Mouse (Mus musculus): Measurements from ENCODE around the gene Srsf9. TPM values are rescaled to one million over a fixed set of nuclear protein-coding genes. Genes with fewer than 3 reads are reported as not detected.
"Not testable (repeated sequence)": the region's sequence is repeated elsewhere in the genome, so short reads cannot be mapped to it uniquely, and the experiment has no call there.

Srsf9 gene
- polyA plus RNA-seq, 1 experiment from 2014 or later: 275 TPM

- Histone ChIP-seq H3K9ac (ENCODE audit: low read depth, low read length) (peak overlapping the region; percentile 91), H3K4me2 (peak overlapping the region; percentile 77), H3K27me3 (replicated peaks; ENCODE audit: control insufficient read depth, insufficient read depth, low read length) (no peaks in the 10 kb centered on the region), H3K4me1 (replicated peaks; ENCODE audit: control insufficient read depth, insufficient read depth, low read length) (peaks cover 39% of the 10 kb centered on the region), H3K4me3 (ENCODE audit: low read depth, low read length) (peak overlapping the region; percentile 92), H3K9me3 (ENCODE audit: control insufficient read depth, low read length) (no peaks in the 10 kb centered on the region), H3K36me3 (ENCODE audit: control insufficient read depth, insufficient read depth, low read length) (peaks cover 19% of the 10 kb centered on the region), H3K27ac (ENCODE audit: low read depth, low read length) (peak overlapping the region; percentile 89)
- DNase-seq (ENCODE audit: low spot score): peak; percentile 65
- ATAC-seq (replicated peaks; ENCODE audit: low FRiP score): no peak
- WGBS: under 1% methylated on average over 46 of the region's 46 CpGs
Observed at GRCm38 (mm10) chr5:115300035-115300744, 26.8 kb upstream of the Srsf9 start.

DNA sequence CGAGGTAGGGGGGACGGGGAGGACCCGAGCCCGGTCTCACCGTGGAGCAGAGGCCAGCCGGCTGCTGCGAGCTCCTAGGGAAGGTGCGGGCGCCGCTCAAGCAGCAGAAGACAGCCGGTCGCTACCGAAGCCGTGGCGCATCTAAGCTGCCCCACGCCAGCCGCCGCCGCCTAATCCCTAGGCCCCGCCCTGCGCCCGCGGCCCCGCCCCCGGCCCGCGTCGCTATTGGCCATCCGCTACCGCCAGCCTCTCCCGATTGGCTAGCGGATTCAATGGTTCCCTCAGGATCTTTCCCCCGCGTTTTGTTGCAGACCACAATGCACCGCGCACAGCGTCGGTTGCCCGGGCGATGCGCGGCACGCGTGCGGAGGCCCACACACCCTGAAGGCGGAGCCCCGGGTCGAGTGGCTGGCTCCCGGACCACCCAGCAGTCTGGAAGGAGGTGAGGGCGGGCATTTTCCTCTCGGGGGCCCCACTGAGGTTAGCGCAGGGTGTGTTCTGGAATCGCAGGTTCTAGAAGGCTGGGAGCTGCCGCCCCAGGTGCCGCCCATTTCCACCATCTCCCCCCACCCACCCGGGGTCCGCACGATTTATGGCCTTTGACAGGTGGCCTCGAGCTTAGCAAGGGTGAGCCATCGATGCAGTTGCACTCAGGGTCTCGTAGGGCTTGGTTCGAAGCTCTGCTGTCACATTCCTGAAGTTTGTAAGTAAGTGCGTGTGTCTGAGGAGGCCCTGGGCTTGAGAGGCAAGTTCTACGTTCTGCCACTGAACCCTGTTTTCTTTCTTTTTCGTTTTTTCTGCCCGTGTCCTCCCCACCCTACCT is 26.0 kb upstream of the Srsf9 start, which contains the start of gene Dynll1:
TSS of gene Dynll1 (minus strand) at position 208 of the 823 bp plus-strand sequence.
- Histone ChIP-seq H3K4me1 (replicated peaks; ENCODE audit: control insufficient read depth, insufficient read depth, low read length) (peaks cover 38% of the 10 kb centered on the region), H3K9ac (ENCODE audit: low read depth, low read length) (peak within 1 kb of the TSS; percentile 91), H3K27me3 (replicated peaks; ENCODE audit: control insufficient read depth, insufficient read depth, low read length) (no peaks in the 10 kb centered on the region), H3K9me3 (ENCODE audit: control insufficient read depth, low read length) (no peaks in the 10 kb centered on the region), H3K27ac (ENCODE audit: low read depth, low read length) (peak within 1 kb of the TSS; percentile 89), H3K36me3 (ENCODE audit: control insufficient read depth, insufficient read depth, low read length) (peaks cover 18% of the 10 kb centered on the region), H3K4me2 (peak within 1 kb of the TSS; percentile 94), H3K4me3 (ENCODE audit: low read depth, low read length) (peak within 1 kb of the TSS; percentile 92)
- WGBS: under 1% methylated on average over 66 of the region's 66 CpGs
- ATAC-seq (replicated peaks; ENCODE audit: low FRiP score): peak; percentile 96
- DNase-seq (ENCODE audit: low spot score): peak; percentile 100

- H3K9ac ChIP-seq (ENCODE audit: low read depth, low read length): peak overlapping the region; percentile 78
- no peaks in the 10 kb centered on the region for H3K27me3 ChIP-seq (replicated peaks; ENCODE audit: control insufficient read depth, insufficient read depth, low read length)
- 33% methylated on average over 13 of the region's 13 CpGs for WGBS
- H3K36me3 ChIP-seq (ENCODE audit: control insufficient read depth, insufficient read depth, low read length): peaks cover 13% of the 10 kb centered on the region
- no peak for ATAC-seq (replicated peaks; ENCODE audit: low FRiP score)
- peaks cover 32% of the 10 kb centered on the region for H3K4me1 ChIP-seq (replicated peaks; ENCODE audit: control insufficient read depth, insufficient read depth, low read length)
- H3K4me2 ChIP-seq: peak overlapping the region; percentile 94
- no peaks in the 10 kb centered on the region for H3K9me3 ChIP-seq (ENCODE audit: control insufficient read depth, low read length)
- H3K27ac ChIP-seq (ENCODE audit: low read depth, low read length): peak overlapping the region; percentile 81
- H3K4me3 ChIP-seq (ENCODE audit: low read depth, low read length): peak overlapping the region; percentile 92
- no peak for DNase-seq (ENCODE audit: low spot score)
Observed at GRCm38 (mm10) chr5:115301615-115302014, 25.4 kb upstream of the Srsf9 start.

DNA sequence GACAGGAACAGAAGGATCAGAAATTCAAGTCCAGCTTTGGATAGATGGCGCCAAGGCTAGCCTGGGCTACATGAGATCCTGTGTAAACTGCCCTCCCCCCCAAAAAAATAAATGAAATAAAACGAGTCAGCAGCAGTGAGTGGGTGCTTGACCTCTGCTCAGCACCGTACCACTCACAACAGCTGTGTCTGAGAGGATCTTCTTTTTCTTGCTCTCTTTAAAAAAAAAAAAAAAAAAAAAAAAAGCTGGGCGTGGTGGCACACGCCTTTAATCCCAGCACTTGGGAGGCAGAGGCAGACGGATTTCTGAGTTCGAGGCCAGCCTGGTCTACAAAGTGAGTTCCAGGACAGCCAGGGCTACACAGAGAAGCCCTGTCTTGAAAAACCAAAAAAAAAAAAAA is 24.8 kb upstream of the Srsf9 start:
- not testable (repeated sequence) for H3K36me3 ChIP-seq (ENCODE audit: control insufficient read depth, insufficient read depth, low read length); DNase-seq (ENCODE audit: low spot score); H3K9ac ChIP-seq (ENCODE audit: low read depth, low read length); H3K4me3 ChIP-seq (ENCODE audit: low read depth, low read length); ATAC-seq (replicated peaks; ENCODE audit: low FRiP score); H3K27ac ChIP-seq (ENCODE audit: low read depth, low read length); H3K27me3 ChIP-seq (replicated peaks; ENCODE audit: control insufficient read depth, insufficient read depth, low read length); H3K9me3 ChIP-seq (ENCODE audit: control insufficient read depth, low read length)
- 75% methylated on average over 5 of the region's 7 CpGs for WGBS
- H3K4me1 ChIP-seq (replicated peaks; ENCODE audit: control insufficient read depth, insufficient read depth, low read length): peaks cover 27% of the 10 kb centered on the region
- H3K4me2 ChIP-seq: peak overlapping the region; percentile 94; the same call in 1 of the 2 replicates

- Histone ChIP-seq H3K4me2 (peak overlapping the region; percentile 46), H3K4me1 (replicated peaks; ENCODE audit: control insufficient read depth, insufficient read depth, low read length) (peaks cover 30% of the 10 kb centered on the region), H3K9me3 (ENCODE audit: control insufficient read depth, low read length) (no peaks in the 10 kb centered on the region), H3K4me3 (ENCODE audit: low read depth, low read length) (no peak overlapping the region), H3K36me3 (ENCODE audit: control insufficient read depth, insufficient read depth, low read length) (no peaks in the 10 kb centered on the region), H3K27me3 (replicated peaks; ENCODE audit: control insufficient read depth, insufficient read depth, low read length) (no peaks in the 10 kb centered on the region), H3K9ac (ENCODE audit: low read depth, low read length) (0 out of 2 replicates have a peak overlapping the region, but pooled peaks have one; percentile 17), H3K27ac (ENCODE audit: low read depth, low read length) (peak overlapping the region; percentile 53)
- ATAC-seq (replicated peaks; ENCODE audit: low FRiP score): peak; percentile 77
- DNase-seq (ENCODE audit: low spot score): no peak
- 53% methylated on average over 4 of the region's 4 CpGs for WGBS
Observed at GRCm38 (mm10) chr5:115312354-115312753, 14.6 kb upstream of the Srsf9 start.

- Histone ChIP-seq H3K27me3 (replicated peaks; ENCODE audit: control insufficient read depth, insufficient read depth, low read length) (no peaks in the 10 kb centered on the region), H3K9ac (ENCODE audit: low read depth, low read length) (peak overlapping the region; percentile 47), H3K36me3 (ENCODE audit: control insufficient read depth, insufficient read depth, low read length) (no peaks in the 10 kb centered on the region), H3K27ac (ENCODE audit: low read depth, low read length) (peak overlapping the region; percentile 53), H3K4me3 (ENCODE audit: low read depth, low read length) (peak overlapping the region; percentile 16; the same call in 1 of the 2 replicates), H3K4me2 (peak overlapping the region; percentile 46), H3K4me1 (replicated peaks; ENCODE audit: control insufficient read depth, insufficient read depth, low read length) (peaks cover 37% of the 10 kb centered on the region), H3K9me3 (ENCODE audit: control insufficient read depth, low read length) (no peaks in the 10 kb centered on the region)
- DNase-seq (ENCODE audit: low spot score) (no peak), ATAC-seq (replicated peaks; ENCODE audit: low FRiP score) (peak; percentile 82)
- 47% methylated on average over 10 of the region's 10 CpGs for WGBS
Observed at GRCm38 (mm10) chr5:115312816-115313667, 13.9 kb upstream of the Srsf9 start.

DNA sequence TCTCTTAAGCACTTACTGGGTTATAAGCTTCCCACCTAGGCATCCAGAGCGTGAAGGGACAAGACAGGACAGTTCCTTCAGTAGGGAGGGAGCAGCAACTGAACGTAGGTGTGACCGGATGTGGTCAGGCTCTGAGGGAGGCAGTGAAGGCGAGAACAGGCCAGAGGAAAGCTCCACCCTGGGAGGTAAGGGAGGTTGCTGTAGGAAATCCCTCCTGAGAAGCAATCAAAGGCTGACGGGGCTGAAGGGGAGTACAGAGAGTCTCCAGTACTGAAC is 13.4 kb upstream of the Srsf9 start:
- peak overlapping the region; percentile 47 for H3K9ac ChIP-seq (ENCODE audit: low read depth, low read length)
- H3K4me3 ChIP-seq (ENCODE audit: low read depth, low read length): peak overlapping the region; percentile 16; the same call in 1 of the 2 replicates
- H3K4me2 ChIP-seq: peak overlapping the region; percentile 46
- H3K36me3 ChIP-seq (ENCODE audit: control insufficient read depth, insufficient read depth, low read length): no peaks in the 10 kb centered on the region
- no peak for ATAC-seq (replicated peaks; ENCODE audit: low FRiP score)
- no peak for DNase-seq (ENCODE audit: low spot score)
- H3K9me3 ChIP-seq (ENCODE audit: control insufficient read depth, low read length): no peaks in the 10 kb centered on the region
- H3K4me1 ChIP-seq (replicated peaks; ENCODE audit: control insufficient read depth, insufficient read depth, low read length): peaks cover 43% of the 10 kb centered on the region
- H3K27ac ChIP-seq (ENCODE audit: low read depth, low read length): peak overlapping the region; percentile 53
- H3K27me3 ChIP-seq (replicated peaks; ENCODE audit: control insufficient read depth, insufficient read depth, low read length): no peaks in the 10 kb centered on the region
- WGBS: 27% methylated on average over 5 of the region's 5 CpGs

GRCm38 (mm10) chr5:115316968-115317644 is 9.9 kb upstream of the Srsf9 start:
- peaks cover 44% of the 10 kb centered on the region for H3K4me1 ChIP-seq (replicated peaks; ENCODE audit: control insufficient read depth, insufficient read depth, low read length)
- DNase-seq (ENCODE audit: low spot score): no peak
- peak overlapping the region; percentile 69 for H3K27ac ChIP-seq (ENCODE audit: low read depth, low read length)
- 25% methylated on average over 14 of the region's 14 CpGs for WGBS
- no peaks in the 10 kb centered on the region for H3K36me3 ChIP-seq (ENCODE audit: control insufficient read depth, insufficient read depth, low read length)
- peak overlapping the region; percentile 48 for H3K4me2 ChIP-seq
- peak overlapping the region; percentile 44; the same call in 1 of the 2 replicates for H3K9ac ChIP-seq (ENCODE audit: low read depth, low read length)
- H3K9me3 ChIP-seq (ENCODE audit: control insufficient read depth, low read length): no peaks in the 10 kb centered on the region
- no peak for ATAC-seq (replicated peaks; ENCODE audit: low FRiP score)
- no peak overlapping the region; the same call in 1 of the 2 replicates for H3K4me3 ChIP-seq (ENCODE audit: low read depth, low read length)
- H3K27me3 ChIP-seq (replicated peaks; ENCODE audit: control insufficient read depth, insufficient read depth, low read length): no peaks in the 10 kb centered on the region
